Mouse (Mus musculus) stomach, embryonic 16.5 days (tissue): ENCODE data around the gene H2afj. TPM values are rescaled to one million over a fixed set of nuclear protein-coding genes. Genes with fewer than 3 reads are reported as not detected.

Experiments
- ATAC-seq: fragments of 200-750 bp; cut with Nextera tagmentation; 2 replicates; pipeline ENCODE4 v1.8.0; 2017; ENCODE audit warnings: moderate number of reproducible peaks, moderate TSS enrichment; ENCODE audit not compliant: insufficient read depth, low FRiP score
- H3K27ac ChIP-seq: fragments of 300-500 bp; sonication (generic); 2 replicates; pipeline ENCODE4 v1.5.1; 2014; ENCODE audit warnings: low read length
- H3K27me3 ChIP-seq: fragments of 300-500 bp; sonication (generic); 2 replicates; pipeline ENCODE4 v1.6.1; 2014; ENCODE audit warnings: low read length, control low read depth, mixed read lengths; ENCODE audit not compliant: control insufficient read depth, insufficient read depth
- H3K36me3 ChIP-seq: fragments of 300-500 bp; sonication (generic); 2 replicates; pipeline ENCODE4 v1.6.1; 2014; ENCODE audit warnings: low read length; ENCODE audit not compliant: control insufficient read depth, insufficient read depth
- H3K4me1 ChIP-seq: fragments of 300-500 bp; sonication (generic); 2 replicates; pipeline ENCODE4 v1.6.1; 2014; ENCODE audit warnings: low read length, control low read depth, mixed read lengths; ENCODE audit not compliant: control insufficient read depth, insufficient read depth
- H3K4me2 ChIP-seq: fragments of 300-500 bp; sonication (generic); 2 replicates; pipeline ENCODE4 v1.6.1; 2014; ENCODE audit warnings: low read depth, low read length, mixed read lengths
- H3K4me3 ChIP-seq: fragments of 300-500 bp; sonication (generic); replicated peaks from 2 replicates; pipeline ENCODE4 v1.5.1; 2014; ENCODE audit warnings: mild to moderate bottlenecking, low read length
- H3K9ac ChIP-seq: fragments of 300-500 bp; sonication (generic); 2 replicates; pipeline ENCODE4 v1.6.1; 2014; ENCODE audit warnings: low read length
- H3K9me3 ChIP-seq: fragments of 300-500 bp; sonication (generic); replicated peaks from 2 replicates; pipeline ENCODE4 v1.6.1; 2016; ENCODE audit warnings: low read length, control low read depth; ENCODE audit not compliant: control insufficient read depth
- WGBS: fragments of 180-500 bp; shearing (Covaris S2); extraction: QIAGEN DNeasy Blood & Tissue Kit; methylation state at CpG from one replicate; pipeline ENCODE4 v1.1.7; 2014; 5-methylcytosine and 5-hydroxymethylcytosine counted together
- polyA plus RNA-seq: library from polyadenylated mRNA; unstranded; fragments of >200 nt; fragmentation: Nextera tagmentation; extraction: Ambion mirVana; gene quantifications from 2 replicates; pipeline ENCODE4 v1.2.1, GENCODE M21; 2015

The H2afj gene
- polyA plus RNA-seq, 1 experiment from 2014 or later: 196 TPM

DNA sequence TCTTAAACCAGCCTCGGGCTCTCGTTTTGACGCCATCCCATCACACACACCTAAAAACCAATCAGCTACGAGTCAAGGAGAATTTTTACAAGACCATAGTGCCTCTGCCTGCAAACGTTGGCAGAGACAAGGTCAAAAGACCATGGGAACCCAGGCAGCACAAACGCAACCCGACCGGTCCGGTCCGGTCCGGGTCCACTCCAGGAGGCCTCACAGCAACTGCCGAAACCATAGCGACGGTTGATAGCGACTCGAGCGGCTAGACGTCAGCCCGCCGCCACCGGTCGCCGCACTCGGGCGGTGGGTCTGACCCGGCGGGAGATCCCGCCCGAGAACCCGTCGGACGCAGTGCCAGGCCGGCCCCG lies 19.5 kb downstream of the H2afj start, which contains the start of gene BC049715:
TSS of gene BC049715 (plus strand) at position 111 of the 365 bp plus-strand sequence.
- Histone ChIP-seq H3K27ac (peak within 1 kb of the TSS; percentile 83), H3K4me1 (0 out of 2 replicates have a peak, but pooled peaks cover 3% of the 10 kb centered on the region), H3K36me3 (peaks cover 8% of the 10 kb centered on the region; the same call in 1 of the 2 replicates), H3K9me3 (no peaks in the 10 kb centered on the region), H3K27me3 (no peaks in the 10 kb centered on the region), H3K9ac (peak within 1 kb of the TSS; percentile 99), H3K4me3 (peak within 1 kb of the TSS; percentile 100), H3K4me2 (peak within 1 kb of the TSS; percentile 95)
- under 1% methylated on average over 34 of the region's 34 CpGs for WGBS
- no peak for ATAC-seq

DNA sequence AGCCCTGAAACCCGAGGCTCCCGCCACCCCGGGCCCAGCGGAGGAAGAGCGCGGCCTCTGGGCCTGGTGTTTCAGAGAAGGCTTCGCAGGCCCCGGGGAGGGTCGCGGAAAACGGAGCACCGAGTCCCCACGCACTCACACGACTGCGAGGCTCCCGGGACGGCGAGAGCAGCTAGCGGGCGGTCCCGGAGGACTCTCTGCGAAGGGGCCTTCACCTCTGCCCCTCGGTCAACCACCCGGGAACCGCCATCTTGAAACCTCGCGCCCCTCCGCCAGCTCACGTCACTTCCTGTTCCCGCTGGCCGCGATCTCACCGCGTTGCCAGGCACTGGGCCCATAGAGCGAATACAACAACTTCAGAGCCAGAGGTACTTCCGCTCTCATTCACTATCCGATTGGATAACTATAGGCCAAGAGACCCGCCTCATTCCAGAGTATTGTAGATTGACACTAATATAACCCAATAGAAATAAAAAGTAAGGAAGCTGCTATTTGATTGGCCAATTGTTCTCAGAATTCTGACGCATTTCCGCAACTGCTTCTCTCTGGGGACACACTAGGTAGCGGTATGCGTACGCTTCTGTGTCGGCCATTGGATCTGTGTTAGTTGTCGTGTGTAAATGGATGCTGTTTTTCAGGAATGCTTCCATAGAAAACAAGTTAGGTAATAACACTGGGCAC lies 20.0 kb downstream of the H2afj start, which contains the start of gene Wbp11:
TSS of gene Wbp11 (minus strand) at position 353 of the 681 bp plus-strand sequence.
- Histone ChIP-seq H3K4me1 (0 out of 2 replicates have a peak, but pooled peaks cover 3% of the 10 kb centered on the region), H3K4me2 (peak within 1 kb of the TSS; percentile 95), H3K36me3 (peaks cover 6% of the 10 kb centered on the region; the same call in 1 of the 2 replicates), H3K9me3 (no peaks in the 10 kb centered on the region), H3K27me3 (no peaks in the 10 kb centered on the region), H3K9ac (peak within 1 kb of the TSS; percentile 99), H3K4me3 (peak within 1 kb of the TSS; percentile 100), H3K27ac (peak within 1 kb of the TSS; percentile 83)
- under 1% methylated on average over 45 of the region's 45 CpGs for WGBS
- peak; percentile 100 for ATAC-seq

DNA sequence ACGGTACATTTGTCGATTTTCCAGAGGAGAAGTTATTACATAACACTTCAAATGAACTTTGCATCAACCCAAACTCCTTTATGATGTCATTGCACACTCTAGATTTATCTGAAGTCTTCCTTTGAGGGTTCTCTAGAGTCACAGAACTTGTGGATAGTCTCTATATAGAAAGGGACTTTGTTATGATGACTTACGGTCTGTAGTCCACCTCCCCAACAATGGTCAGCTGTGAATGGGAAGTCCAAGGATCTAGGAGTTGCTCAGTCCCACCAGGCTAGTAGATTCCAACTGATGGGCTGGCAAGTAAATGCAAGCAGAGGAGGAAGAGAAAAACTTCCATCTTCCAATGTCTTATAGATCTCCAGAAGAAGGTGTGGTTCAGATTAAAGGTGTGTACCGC lies 20.6 kb downstream of the H2afj start:
- H3K9me3 ChIP-seq: no peaks in the 10 kb centered on the region
- H3K36me3 ChIP-seq: peaks cover 4% of the 10 kb centered on the region; the same call in 1 of the 2 replicates
- 32% methylated on average over 4 of the region's 4 CpGs for WGBS
- H3K9ac ChIP-seq: peak overlapping the region; percentile 72
- 0 out of 2 replicates have a peak, but pooled peaks cover 3% of the 10 kb centered on the region for H3K4me1 ChIP-seq
- peak overlapping the region; percentile 67 for H3K4me2 ChIP-seq
- peak overlapping the region; percentile 58 for H3K4me3 ChIP-seq
- ATAC-seq: no peak
- no peaks in the 10 kb centered on the region for H3K27me3 ChIP-seq
- peak overlapping the region; percentile 83 for H3K27ac ChIP-seq

DNA sequence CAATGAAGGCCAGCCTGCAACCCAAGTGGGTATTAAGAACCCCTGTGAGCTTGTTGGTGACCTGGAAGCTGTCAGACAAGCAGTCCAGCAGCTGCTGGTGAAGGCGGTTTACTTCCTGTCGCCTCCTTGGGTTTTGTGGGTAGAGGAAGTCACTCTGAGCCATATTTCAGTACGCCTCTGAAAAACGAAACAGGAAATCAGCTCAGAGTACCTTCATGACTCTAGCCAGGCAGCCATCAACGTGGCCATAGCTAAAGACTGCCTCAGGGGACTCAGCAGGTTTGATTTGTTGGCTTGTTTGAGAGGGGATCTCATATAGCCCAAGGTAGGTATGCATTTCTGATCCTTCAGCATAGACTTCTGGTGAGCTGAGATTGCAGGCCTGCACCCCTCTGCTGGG lies 23.7 kb downstream of the H2afj start:
- Histone ChIP-seq H3K27me3 (no peaks in the 10 kb centered on the region), H3K4me2 (no peak overlapping the region), H3K9me3 (no peaks in the 10 kb centered on the region), H3K27ac (no peak overlapping the region), H3K9ac (no peak overlapping the region), H3K4me1 (0 out of 2 replicates have a peak, but pooled peaks cover 3% of the 10 kb centered on the region), H3K4me3 (no peak overlapping the region), H3K36me3 (no peaks in the 10 kb centered on the region)
- no peak for ATAC-seq
- 68% methylated on average over 5 of the region's 5 CpGs for WGBS

DNA sequence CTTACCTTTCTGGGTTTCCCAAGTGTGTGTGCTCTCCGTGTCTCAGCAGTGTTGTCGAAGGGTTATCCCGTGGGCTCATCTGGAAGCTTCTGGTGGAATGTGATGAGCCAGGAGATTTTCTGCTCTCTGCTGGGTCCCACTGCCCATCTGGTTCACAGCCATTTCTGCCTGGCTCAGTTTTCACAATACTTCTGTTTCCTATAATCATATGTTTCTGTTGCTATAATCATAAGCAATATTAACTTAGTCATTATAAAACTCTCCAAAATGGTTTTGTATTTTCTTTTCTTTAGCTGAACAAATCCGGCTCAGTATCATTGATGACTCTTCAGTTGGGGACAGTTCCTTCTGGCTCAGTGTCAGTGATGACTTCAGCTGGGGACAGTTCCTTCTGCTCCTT lies 27.3 kb downstream of the H2afj start, which contains the start of gene Smco3:
TSS of gene Smco3 (minus strand) at position 101 of the 400 bp plus-strand sequence.
- Histone ChIP-seq H3K36me3 (no peaks in the 10 kb centered on the region), H3K4me1 (no peaks in the 10 kb centered on the region), H3K27ac (no peak within 1 kb of the TSS), H3K9ac (no peak within 1 kb of the TSS), H3K9me3 (no peaks in the 10 kb centered on the region), H3K4me2 (no peak within 1 kb of the TSS), H3K4me3 (no peak within 1 kb of the TSS), H3K27me3 (no peaks in the 10 kb centered on the region)
- no peak for ATAC-seq
- WGBS: 59% methylated on average over 4 of the region's 4 CpGs

DNA sequence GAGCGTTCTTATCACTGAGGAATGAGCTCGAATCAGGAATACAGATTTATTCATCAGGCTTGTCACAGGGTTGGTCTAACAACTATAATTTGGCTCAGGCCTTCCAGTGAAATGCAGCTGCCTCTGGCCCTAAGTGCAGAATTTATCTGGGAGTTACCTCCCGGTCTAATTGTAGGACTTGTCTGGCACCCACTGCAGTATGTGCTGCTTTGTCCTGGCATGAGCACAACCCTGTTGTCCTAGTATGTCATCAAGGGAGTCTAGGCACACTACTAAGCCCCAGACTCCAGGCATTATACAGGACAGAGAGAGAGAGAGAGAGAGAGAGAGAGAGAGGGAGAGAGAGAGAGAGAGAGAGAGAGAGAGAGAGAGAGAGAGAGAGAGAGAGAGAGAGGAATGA lies 29.3 kb downstream of the H2afj start:
- Histone ChIP-seq H3K9me3 (no peaks in the 10 kb centered on the region), H3K27ac (no peak overlapping the region), H3K9ac (no peak overlapping the region), H3K36me3 (no peaks in the 10 kb centered on the region), H3K4me3 (no peak overlapping the region), H3K27me3 (no peaks in the 10 kb centered on the region), H3K4me2 (no peak overlapping the region), H3K4me1 (no peaks in the 10 kb centered on the region)
- WGBS: 75% methylated on average over 3 of the region's 3 CpGs
- ATAC-seq: no peak

DNA sequence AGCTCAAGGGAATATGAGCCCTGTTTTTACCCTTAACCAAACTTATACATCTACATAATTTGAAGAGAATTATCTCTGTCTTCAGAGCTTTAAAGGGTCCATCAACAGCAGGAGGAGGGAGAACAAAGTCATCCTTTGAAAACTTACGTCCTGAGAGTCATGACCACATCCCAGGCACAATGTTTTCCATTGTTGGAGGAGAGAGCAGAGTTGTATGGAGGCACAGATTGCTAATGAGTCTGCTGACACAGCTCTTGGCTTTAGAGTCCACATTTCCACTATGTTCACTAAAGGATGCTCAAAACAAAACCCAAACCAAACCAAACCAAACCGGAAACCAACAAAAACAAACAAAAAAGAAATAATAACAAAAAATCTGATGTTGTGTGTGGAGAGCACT lies 36.9 kb downstream of the H2afj start:
- 65% methylated on average over 2 of the region's 2 CpGs for WGBS
- no peak overlapping the region for H3K4me2 ChIP-seq
- no peaks in the 10 kb centered on the region for H3K9me3 ChIP-seq
- no peaks in the 10 kb centered on the region for H3K36me3 ChIP-seq
- H3K4me3 ChIP-seq: no peak overlapping the region
- no peaks in the 10 kb centered on the region for H3K27me3 ChIP-seq
- no peak overlapping the region for H3K9ac ChIP-seq
- no peak for ATAC-seq
- no peaks in the 10 kb centered on the region for H3K4me1 ChIP-seq
- H3K27ac ChIP-seq: no peak overlapping the region

DNA sequence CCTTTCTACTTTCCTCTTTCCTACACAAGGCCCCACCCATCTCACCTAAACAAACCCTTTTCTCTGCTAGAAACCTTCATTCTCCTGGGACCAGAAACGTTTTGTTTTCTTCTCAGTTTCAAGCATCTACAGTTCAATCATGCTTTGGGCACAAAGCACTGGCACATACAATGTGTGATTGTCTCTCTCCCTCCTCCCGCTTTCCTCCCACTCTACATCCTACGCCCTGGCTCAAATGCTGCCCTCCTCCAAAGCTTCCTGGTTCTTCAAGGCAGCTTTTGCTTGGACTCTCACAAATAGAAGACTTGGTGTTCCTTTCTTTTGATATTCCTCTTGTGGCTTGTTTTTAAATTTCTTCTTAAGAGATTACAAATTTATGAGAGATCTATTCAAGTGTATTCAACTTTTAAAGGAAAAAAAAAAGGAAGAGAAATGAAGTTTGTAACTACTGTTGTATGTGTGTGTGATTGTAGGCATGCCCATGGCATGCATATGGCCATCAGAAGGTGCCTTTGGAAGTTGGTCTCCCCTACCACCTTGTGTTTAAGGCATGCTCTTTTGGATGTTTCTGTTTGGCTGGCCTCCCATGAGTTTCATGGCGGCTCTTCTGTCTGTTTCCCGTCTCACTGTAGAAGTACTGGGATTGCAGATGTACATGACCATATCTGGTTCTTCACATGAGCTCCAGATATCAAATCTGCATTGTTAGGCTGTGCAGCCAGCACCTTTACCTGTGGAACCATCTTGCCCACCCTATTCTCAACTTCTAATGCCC lies 37.8 kb downstream of the H2afj start:
- H3K27me3 ChIP-seq: no peaks in the 10 kb centered on the region
- no peak for ATAC-seq
- no peak overlapping the region for H3K27ac ChIP-seq
- 68% methylated on average over 5 of the region's 5 CpGs for WGBS
- H3K9me3 ChIP-seq: no peaks in the 10 kb centered on the region
- H3K4me1 ChIP-seq: no peaks in the 10 kb centered on the region
- no peak overlapping the region for H3K4me2 ChIP-seq
- no peaks in the 10 kb centered on the region for H3K36me3 ChIP-seq
- no peak overlapping the region for H3K4me3 ChIP-seq
- no peak overlapping the region for H3K9ac ChIP-seq

DNA sequence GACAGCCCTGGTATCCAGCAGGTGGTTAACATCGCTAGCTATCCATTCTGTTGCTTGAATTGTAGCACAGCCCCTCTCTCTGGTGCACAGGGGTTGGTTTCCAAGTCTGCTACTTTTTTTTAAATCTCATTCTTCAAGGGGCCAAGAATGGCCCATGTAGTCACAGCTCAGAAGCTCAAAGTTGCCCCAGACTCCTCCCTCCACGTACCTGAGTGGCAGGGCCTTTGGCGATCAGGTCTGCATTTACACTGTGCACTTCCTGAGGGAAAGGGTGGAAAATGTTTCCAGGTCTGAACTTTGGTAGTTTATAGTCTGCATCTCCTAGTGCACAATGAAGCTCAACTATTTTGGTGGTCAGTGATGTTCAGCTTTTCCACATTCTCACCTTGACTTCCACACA lies 39.2 kb downstream of the H2afj start:
- H3K4me3 ChIP-seq: no peak overlapping the region

More for the DNA sequence above, 39.2 kb downstream of the H2afj start:
- Histone ChIP-seq H3K27me3 (no peaks in the 10 kb centered on the region), H3K27ac (no peak overlapping the region), H3K4me2 (no peak overlapping the region), H3K4me1 (no peaks in the 10 kb centered on the region), H3K9me3 (no peaks in the 10 kb centered on the region), H3K9ac (no peak overlapping the region), H3K36me3 (no peaks in the 10 kb centered on the region)
- 90% methylated on average over 3 of the region's 3 CpGs for WGBS
- ATAC-seq: no peak
